Mouse (Mus musculus): ENCODE data around the gene Gp1bb. TPM values are rescaled to one million over a fixed set of nuclear protein-coding genes. Genes with fewer than 3 reads are reported as not detected.
A peak's percentile ranks its signal among the peaks of the same experiment; 100 is the strongest.

Gene Gp1bb
- 0.72 and 0.87 TPM in 2 replicates for total RNA-seq (2014; fragmentation: Nextera tagmentation)
- 1.6 and 3.4 TPM in 2 replicates for total RNA-seq (2017)

DNA sequence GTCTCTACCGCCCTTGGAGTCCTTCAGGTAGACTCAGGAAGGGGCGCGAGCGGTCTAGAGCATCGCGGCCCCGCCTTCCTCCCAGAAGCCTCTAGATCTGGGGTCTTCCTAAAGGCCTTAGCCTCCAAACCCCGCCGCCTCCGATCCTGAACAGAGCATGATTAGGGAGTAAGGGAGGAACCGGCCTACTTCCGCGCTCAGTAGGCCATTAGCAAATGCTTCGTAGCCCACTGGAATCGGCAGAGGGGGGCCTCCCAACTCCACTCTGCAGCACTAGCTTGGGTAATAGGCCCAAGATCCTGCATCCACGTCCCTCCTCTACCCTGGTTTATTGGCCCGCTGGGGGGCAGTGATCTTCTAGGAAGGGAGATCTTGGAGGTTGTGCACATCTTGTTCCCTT, at the start of gene Gp1bb:
Gp1bb (minus strand) TSS at position 385 of the 400 bp plus-strand sequence.
- ATAC-seq (replicated peaks; ENCODE audit: low FRiP score, low TSS enrichment, poor library complexity, severe bottlenecking): no peak

GRCm38 (mm10) chr16:18669914-18670313, 47.7 kb upstream of the Gp1bb start:
- ATAC-seq (replicated peaks; ENCODE audit: low FRiP score, low TSS enrichment, poor library complexity, severe bottlenecking): no peak

GRCm38 (mm10) chr16:18658597-18658996, 36.4 kb upstream of the Gp1bb start:
- no peak for ATAC-seq (replicated peaks; ENCODE audit: low FRiP score, low TSS enrichment, poor library complexity, severe bottlenecking)

DNA sequence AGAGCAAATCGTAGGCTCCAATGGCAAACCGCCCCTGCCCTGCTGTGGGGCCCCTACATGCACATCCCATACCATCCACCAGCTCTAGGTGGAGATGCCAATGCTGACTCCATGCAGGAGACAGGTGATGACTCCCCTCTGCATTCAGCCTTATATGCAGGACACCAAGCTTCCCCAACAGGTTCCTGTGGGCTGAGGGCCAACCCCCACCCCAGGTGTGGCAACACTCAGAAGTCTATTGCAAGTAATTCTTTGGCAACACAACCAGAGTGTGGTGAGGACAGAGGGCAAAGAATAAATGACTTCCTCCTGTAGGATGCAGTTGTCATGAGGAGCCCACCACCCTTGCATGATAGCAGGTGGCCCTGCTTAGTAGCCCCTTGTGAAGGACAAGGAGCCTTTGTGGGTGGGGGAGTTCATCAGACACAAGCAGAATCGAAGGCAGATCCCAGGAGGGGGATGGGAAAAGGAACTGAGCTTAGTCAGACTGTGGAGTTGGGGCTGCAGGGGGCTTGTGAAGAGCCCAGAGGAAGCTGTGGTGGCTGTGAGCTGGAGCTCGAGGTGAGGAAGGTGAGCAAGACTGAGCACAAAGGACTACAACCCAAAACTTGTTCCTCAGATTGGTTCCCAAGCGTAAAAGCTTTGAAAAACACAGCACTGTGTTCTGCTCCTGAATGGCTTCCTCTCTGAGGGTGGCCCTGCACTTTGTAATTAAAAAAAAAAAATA, 33.3 kb upstream of the Gp1bb start:
- ATAC-seq (replicated peaks; ENCODE audit: low FRiP score, low TSS enrichment, poor library complexity, severe bottlenecking): no peak

DNA sequence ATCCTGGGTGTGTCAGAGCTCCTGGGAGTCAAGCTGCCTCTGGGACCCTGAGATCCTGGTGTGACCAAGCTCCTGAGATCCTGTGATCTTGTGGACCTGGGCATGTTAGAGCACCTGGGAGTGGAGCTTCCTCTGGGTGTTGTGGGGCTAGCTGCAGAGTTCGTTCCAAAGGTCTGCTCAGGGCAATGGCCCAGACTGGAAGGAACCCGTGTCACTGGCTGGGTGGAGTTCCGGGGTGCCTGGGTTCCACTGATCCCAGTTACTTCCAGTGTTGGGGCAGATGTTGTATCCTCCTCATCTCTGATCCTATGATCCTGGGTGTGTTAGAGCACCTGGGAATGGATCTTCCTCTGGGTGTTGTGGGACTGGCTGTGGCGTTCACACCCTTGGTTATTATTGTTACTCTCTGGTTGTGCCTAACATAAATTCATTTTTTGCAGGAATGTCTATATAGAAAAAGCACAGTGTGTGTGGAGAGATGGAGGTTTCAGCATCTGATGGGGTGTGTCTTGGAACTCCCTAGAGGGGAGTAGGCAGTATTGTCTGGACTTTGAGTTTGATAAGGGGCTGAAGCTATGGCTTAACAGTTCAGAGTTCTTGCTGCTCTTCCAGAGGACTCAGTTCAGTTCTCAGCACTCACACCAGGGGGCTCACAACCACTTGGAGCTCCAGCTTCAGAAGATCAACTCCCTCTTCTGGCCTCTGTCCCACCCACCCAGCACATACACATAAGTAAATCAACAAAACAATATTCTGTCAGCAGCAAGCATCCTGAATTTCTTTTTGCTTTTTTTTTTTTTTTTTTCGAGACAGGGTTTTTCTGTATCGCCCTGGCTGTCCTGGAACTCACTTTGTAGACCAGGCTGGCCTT, 31.3 kb upstream of the Gp1bb start:
- ATAC-seq (replicated peaks; ENCODE audit: low FRiP score, low TSS enrichment, poor library complexity, severe bottlenecking): no peak

- ATAC-seq (replicated peaks; ENCODE audit: low FRiP score, low TSS enrichment, poor library complexity, severe bottlenecking): no peak
Observed at GRCm38 (mm10) chr16:18649126-18649525, 26.9 kb upstream of the Gp1bb start.

GRCm38 (mm10) chr16:18645329-18645728, 23.1 kb upstream of the Gp1bb start:
- no peak for ATAC-seq (replicated peaks; ENCODE audit: low FRiP score, low TSS enrichment, poor library complexity, severe bottlenecking)

DNA sequence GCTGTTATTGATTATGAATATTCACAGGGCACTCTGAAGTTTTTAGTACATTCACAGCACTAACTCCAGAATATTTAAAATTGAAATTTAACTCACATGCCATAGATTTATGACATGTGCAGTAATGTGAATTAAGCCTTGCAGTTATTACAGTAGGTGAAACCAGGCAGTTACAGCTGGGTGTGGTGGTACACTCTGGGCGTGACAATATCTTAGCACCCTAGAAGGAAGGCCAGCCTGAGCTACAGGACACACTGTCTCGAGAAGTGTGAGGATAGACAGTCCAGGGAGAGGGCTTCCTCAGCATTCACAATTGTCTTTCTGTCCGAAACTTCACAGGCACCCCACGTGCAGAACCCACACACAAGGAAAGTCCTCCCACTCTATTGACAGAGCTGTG, 22.3 kb upstream of the Gp1bb start:
- no peak for ATAC-seq (replicated peaks; ENCODE audit: low FRiP score, low TSS enrichment, poor library complexity, severe bottlenecking)

DNA sequence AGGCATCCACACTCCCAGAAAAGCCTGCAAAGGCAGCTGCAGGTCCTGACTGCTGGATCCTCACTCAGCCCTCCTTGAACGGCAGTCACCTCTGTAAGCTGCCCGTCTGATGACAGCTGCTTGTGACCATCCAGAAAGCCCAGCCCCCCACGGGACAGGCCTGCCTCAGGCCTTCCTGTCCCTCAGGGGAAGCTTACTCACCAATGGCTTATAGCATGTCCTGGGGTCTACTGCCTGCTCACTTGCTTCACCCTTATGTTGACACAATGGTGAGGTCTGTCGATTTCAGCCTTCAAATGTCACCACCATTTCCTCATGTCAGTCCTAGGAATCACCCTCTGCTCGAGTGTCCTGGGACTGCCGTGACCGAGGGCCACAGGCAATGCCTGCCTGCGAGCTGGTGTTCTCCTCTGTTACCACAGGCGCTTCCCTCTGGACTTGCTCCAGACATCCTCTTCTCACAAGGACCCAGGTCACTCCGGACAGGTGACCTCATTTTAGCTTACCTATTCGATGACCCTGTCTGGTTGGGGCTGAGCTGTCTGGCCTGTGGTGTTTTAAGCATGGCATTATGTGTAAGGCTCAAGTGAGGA, 21.3 kb upstream of the Gp1bb start:
- no peak for ATAC-seq (replicated peaks; ENCODE audit: low FRiP score, low TSS enrichment, poor library complexity, severe bottlenecking)

DNA sequence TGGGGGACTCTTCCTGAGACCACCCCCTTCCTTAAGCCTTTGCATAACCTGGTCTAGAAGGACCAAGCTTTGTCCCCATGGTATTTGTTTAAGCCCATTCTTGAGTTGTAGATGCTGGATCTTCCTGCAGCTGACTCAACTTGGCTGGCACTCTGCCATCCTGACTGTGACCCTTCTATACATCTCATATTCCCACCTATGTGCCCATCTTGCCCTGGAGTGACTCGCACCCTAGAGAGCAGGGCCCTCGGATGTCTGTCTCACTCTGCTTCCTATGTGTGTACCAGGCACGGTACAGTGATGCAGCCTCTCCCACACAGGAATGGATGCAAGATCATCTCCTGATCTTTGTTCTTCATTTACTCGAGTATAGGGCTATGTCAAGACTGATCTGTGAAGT, 20.7 kb upstream of the Gp1bb start:
- ATAC-seq (replicated peaks; ENCODE audit: low FRiP score, low TSS enrichment, poor library complexity, severe bottlenecking): no peak

DNA sequence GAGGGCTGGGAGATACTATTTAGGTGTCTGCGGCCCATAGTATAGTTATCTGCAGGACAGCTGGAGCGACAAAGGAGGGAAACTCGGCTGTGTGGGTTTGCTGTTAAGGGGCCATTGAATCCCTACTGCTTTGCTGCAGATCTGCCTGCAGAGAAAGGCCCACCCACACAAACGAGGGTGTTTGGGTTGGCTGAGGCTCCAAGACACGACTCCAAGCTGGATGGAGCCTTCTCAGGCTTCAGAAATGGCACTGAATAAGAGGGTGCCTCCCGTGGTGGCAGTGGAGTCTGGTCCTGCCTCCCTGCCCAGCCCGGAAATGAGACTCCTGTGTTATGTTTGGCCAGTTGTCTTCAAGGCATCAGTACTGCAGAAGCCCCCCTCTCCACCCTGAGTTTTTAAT, 20.1 kb upstream of the Gp1bb start:
- ATAC-seq (replicated peaks; ENCODE audit: low FRiP score, low TSS enrichment, poor library complexity, severe bottlenecking): no peak

GRCm38 (mm10) chr16:18639382-18639929, 17.3 kb upstream of the Gp1bb start:
- ATAC-seq (replicated peaks; ENCODE audit: low FRiP score, low TSS enrichment, poor library complexity, severe bottlenecking): no peak

DNA sequence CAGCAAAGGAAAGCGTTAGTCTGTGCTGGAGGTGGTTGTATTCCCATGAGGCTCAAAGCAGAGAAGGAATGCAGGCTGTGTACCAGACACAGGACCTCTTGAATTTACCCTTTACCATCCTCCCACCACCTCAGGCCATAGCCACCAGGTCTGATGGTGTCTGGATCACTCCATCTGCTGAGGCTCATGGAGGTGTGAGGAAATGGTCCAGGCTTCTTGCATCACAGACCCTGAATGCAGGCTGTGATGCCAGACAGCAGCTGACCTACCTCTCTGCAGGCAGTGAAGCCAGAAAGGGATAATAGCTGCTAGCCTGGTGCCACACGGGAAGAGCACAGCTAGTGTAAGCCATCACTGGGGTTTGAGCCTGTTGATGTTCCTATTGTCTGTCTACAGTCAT, 16.2 kb upstream of the Gp1bb start:
- no peak for ATAC-seq (replicated peaks; ENCODE audit: low FRiP score, low TSS enrichment, poor library complexity, severe bottlenecking)

GRCm38 (mm10) chr16:18636804-18637203, 14.6 kb upstream of the Gp1bb start:
- ATAC-seq (replicated peaks; ENCODE audit: low FRiP score, low TSS enrichment, poor library complexity, severe bottlenecking): no peak

DNA sequence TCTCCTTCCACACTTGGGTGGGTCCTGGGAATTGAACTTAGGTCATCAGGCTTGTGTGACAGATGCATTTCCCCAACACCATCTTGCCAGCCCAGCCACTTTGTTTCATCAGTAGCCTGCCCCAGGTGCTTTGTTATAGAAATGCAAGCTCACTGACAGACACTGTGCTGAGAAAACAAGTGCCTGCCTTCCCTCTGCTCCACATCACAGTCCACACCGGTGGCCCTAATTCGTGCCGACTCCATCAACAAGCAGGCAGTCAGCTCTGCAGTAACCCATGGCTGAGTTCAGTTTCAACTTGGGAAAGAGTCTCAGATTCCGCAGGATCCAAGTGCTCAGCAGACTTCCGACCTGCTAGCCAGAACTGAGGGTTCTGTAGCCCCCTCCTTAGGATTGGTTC, 14.2 kb upstream of the Gp1bb start:
- no peak for ATAC-seq (replicated peaks; ENCODE audit: low FRiP score, low TSS enrichment, poor library complexity, severe bottlenecking)

- no peak for ATAC-seq (replicated peaks; ENCODE audit: low FRiP score, low TSS enrichment, poor library complexity, severe bottlenecking)
Observed at GRCm38 (mm10) chr16:18633333-18633732, 11.1 kb upstream of the Gp1bb start.

GRCm38 (mm10) chr16:18632816-18633215, 10.6 kb upstream of the Gp1bb start:
- no peak for ATAC-seq (replicated peaks; ENCODE audit: low FRiP score, low TSS enrichment, poor library complexity, severe bottlenecking)

- 0 out of 2 replicates have a peak, but pooled peaks have one; percentile 48 for ATAC-seq (replicated peaks; ENCODE audit: low FRiP score, low TSS enrichment, poor library complexity, severe bottlenecking)
Observed at GRCm38 (mm10) chr16:18632059-18632458, 9.9 kb upstream of the Gp1bb start.

DNA sequence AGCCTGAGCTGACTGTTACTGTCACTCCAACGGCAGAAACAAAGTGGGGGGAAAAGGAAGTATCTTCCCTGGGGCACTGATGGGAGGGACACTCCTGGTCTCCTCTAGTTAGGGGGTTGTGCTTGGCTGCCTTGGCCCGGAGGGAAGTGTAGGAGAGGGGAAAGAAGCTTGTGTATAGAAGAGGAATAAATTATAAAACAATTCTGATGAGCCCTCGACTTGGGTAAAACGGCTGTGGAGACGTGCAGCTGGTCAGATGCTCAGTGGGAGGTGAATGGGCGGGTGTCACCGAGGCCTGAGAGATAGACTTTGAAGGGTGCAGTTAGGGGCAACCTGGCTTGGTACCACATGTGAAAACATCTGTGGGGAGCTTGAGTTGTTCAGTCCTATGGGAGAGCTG, 8.9 kb upstream of the Gp1bb start:
- no peak for ATAC-seq (replicated peaks; ENCODE audit: low FRiP score, low TSS enrichment, poor library complexity, severe bottlenecking)

GRCm38 (mm10) chr16:18630291-18630690, 8.1 kb upstream of the Gp1bb start:
- no peak for ATAC-seq (replicated peaks; ENCODE audit: low FRiP score, low TSS enrichment, poor library complexity, severe bottlenecking)

Data from megakaryocyte-erythroid progenitor cell, adult 5-6 weeks (primary cell).